Mouse (Mus musculus) small intestine, adult 2 months (tissue): ENCODE measurements around the gene 1190002N15Rik.

Experiments used
- CTCF ChIP-seq: fragments of 200-500 bp; IDR thresholded peaks from 2 replicates; pipeline ENCODE4 v1.5.1; 2012; ENCODE audit warnings: low read depth, mild to moderate bottlenecking, control low read depth, inconsistent platforms, low read length, moderate library complexity, mixed read lengths; ENCODE audit not compliant: insufficient replicate concordance, insufficient read length; ENCODE audit errors: extremely low read depth
- POLR2A ChIP-seq: fragments of 200-500 bp; IDR thresholded peaks from 2 replicates; pipeline ENCODE4 v1.6.1; 2012; ENCODE audit warnings: low read depth, mild to moderate bottlenecking, control low read depth, inconsistent platforms, low read length, moderate library complexity

DNA sequence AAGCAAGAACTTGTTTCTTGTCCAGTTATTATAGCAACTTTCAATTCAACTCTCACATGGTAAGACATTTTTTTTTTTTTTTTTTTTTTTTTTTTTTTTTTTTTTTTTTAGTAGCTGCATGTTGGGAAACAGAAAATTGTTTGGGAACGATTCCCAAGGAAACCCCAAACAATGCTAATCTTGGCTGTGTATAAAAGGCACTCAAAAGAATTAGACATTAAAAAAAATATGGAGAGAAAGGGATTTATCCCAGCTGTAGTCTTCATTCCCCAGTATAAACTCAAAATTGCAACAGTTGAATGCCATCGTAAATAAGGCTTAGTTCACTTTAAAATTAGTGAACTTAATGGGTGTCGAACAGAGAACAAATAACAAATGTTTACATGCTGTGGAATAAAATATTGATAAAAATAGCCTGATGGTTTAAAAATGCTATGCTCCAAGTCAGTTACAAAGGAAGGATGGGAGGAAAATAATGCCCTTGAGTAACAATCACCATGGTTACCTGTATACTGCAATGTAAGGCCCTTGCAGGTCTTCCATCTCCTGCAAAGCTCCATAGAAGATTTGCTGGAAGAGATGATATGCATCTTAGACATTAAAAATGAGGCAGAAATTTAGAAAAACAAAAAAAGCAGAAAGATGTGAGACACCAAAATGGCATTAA lies 42.3 kb upstream of the 1190002N15Rik start:
- no peak for TF ChIP-seq CTCF
- no peak for TF ChIP-seq POLR2A
